Mouse (Mus musculus) forebrain, embryonic 15.5 days (tissue): ENCODE measurements around the gene Golga7b. TPM values are rescaled to one million over a fixed set of nuclear protein-coding genes. Genes with fewer than 3 reads are reported as not detected.

Experiments
- ATAC-seq: fragments of 200-750 bp; cut with Nextera tagmentation; replicated peaks from 2 replicates; pipeline ENCODE4 v1.8.0; 2017; ENCODE audit warnings: mild to moderate bottlenecking, moderate TSS enrichment, moderate library complexity
- H3K27ac ChIP-seq: fragments of 300-500 bp; sonication (generic); replicated peaks from 2 replicates; pipeline ENCODE4 v1.5.1; 2015; ENCODE audit warnings: mild to moderate bottlenecking, inconsistent platforms
- H3K27me3 ChIP-seq: fragments of 300-500 bp; sonication (generic); 2 replicates; pipeline ENCODE4 v1.6.1; 2015; ENCODE audit warnings: inconsistent platforms
- H3K36me3 ChIP-seq: fragments of 300-500 bp; sonication (generic); 2 replicates; pipeline ENCODE4 v1.6.1; 2015; ENCODE audit warnings: mild to moderate bottlenecking, inconsistent platforms
- H3K4me1 ChIP-seq: fragments of 300-500 bp; sonication (generic); 2 replicates; pipeline ENCODE4 v1.6.1; 2015; ENCODE audit warnings: inconsistent platforms
- H3K4me2 ChIP-seq: fragments of 300-500 bp; sonication (generic); replicated peaks from 2 replicates; pipeline ENCODE4 v1.6.1; 2015; ENCODE audit warnings: mild to moderate bottlenecking, inconsistent platforms
- H3K4me3 ChIP-seq: fragments of 300-500 bp; sonication (generic); 2 replicates; pipeline ENCODE4 v1.5.1; 2015; ENCODE audit warnings: mild to moderate bottlenecking, inconsistent platforms
- H3K9ac ChIP-seq: fragments of 300-500 bp; sonication (generic); replicated peaks from 2 replicates; pipeline ENCODE4 v1.6.1; 2015; ENCODE audit warnings: mild to moderate bottlenecking, inconsistent platforms
- H3K9me3 ChIP-seq: fragments of 300-500 bp; sonication (generic); 2 replicates; pipeline ENCODE4 v1.6.1; 2016; ENCODE audit warnings: inconsistent platforms
- WGBS: fragments of 180-500 bp; shearing (Covaris S2); methylation state at CpG from one replicate; pipeline ENCODE4 v1.1.7; 2015; ENCODE audit warnings: mixed read lengths; 5-methylcytosine and 5-hydroxymethylcytosine counted together
- microRNA-seq: library from miRNA; unstranded; fragments of <30 nt; microRNA quantifications from one replicate; pipeline ENCODE4, GENCODE M21; 2016
- polyA plus RNA-seq: library from polyadenylated mRNA; unstranded; fragments of >200 nt; fragmentation: Nextera tagmentation; extraction: Ambion mirVana; gene quantifications from 2 replicates; pipeline ENCODE4 v1.2.1, GENCODE M21; 2015

Golga7b gene
- polyA plus RNA-seq, 1 experiment from 2014 or later, result 31.5 TPM

- Histone ChIP-seq H3K4me1 (peaks cover 22% of the 10 kb centered on the region), H3K9ac (no peak overlapping the region), H3K27me3 (0 out of 2 replicates have a peak, but pooled peaks cover 2% of the 10 kb centered on the region), H3K9me3 (no peaks in the 10 kb centered on the region), H3K4me2 (no peak overlapping the region), H3K36me3 (no peaks in the 10 kb centered on the region), H3K4me3 (no peak overlapping the region), H3K27ac (no peak overlapping the region)
- 12% methylated on average over 8 of the region's 8 CpGs for WGBS
- ATAC-seq, result no peak
Measured at GRCm38 (mm10) chr19:42307019-42307418, 59.6 kb downstream of the Golga7b start.

DNA sequence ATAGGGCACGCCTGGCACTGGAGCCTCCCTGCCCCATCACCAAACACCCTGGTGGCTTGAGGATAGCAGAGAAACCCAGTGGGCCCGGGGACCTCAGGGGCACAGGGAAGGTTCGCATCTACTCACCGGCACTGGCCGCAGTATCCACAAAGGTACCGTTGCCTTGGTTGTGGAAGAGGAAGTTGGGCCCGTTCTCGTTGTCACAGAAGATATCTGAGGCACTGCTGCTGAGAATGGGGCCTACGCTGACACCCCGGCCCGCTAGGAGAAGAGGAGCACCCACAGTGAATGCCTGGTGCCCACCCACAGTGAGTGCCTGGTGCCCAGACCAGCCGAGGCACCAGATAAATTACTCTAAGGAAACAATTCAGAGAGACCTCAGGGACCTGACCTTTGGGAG is 61.6 kb downstream of the Golga7b start:
- no peak for ATAC-seq
- WGBS, result 90% methylated on average over 12 of the region's 12 CpGs
- Histone ChIP-seq H3K4me1 (peaks cover 32% of the 10 kb centered on the region), H3K9ac (no peak overlapping the region), H3K36me3 (no peaks in the 10 kb centered on the region), H3K27me3 (0 out of 2 replicates have a peak, but pooled peaks cover 2% of the 10 kb centered on the region), H3K9me3 (no peaks in the 10 kb centered on the region), H3K4me3 (no peak overlapping the region), H3K4me2 (no peak overlapping the region), H3K27ac (no peak overlapping the region)

- WGBS, result 47% methylated on average over 2 of the region's 2 CpGs
- Histone ChIP-seq H3K27me3 (0 out of 2 replicates have a peak, but pooled peaks cover 2% of the 10 kb centered on the region), H3K4me1 (peaks cover 51% of the 10 kb centered on the region), H3K27ac (peak overlapping the region; percentile 68), H3K36me3 (no peaks in the 10 kb centered on the region), H3K4me2 (no peak overlapping the region), H3K9ac (no peak overlapping the region), H3K4me3 (no peak overlapping the region), H3K9me3 (no peaks in the 10 kb centered on the region)
- ATAC-seq, result no peak
Measured at GRCm38 (mm10) chr19:42311332-42311731, 64.0 kb downstream of the Golga7b start.

- Histone ChIP-seq H3K9me3 (no peaks in the 10 kb centered on the region), H3K4me3 (no peak overlapping the region), H3K27me3 (0 out of 2 replicates have a peak, but pooled peaks cover 2% of the 10 kb centered on the region), H3K27ac (peak overlapping the region; percentile 68), H3K4me1 (peaks cover 51% of the 10 kb centered on the region), H3K4me2 (no peak overlapping the region), H3K36me3 (no peaks in the 10 kb centered on the region), H3K9ac (no peak overlapping the region)
- WGBS, result 36% methylated on average over 3 of the region's 3 CpGs
- ATAC-seq, result peak; percentile 10; the same call in 1 of the 2 replicates
Measured at GRCm38 (mm10) chr19:42312191-42312590, 64.8 kb downstream of the Golga7b start.

GRCm38 (mm10) chr19:42315070-42315679 is 67.8 kb downstream of the Golga7b start:
- Histone ChIP-seq H3K4me3 (no peak overlapping the region), H3K27me3 (no peaks in the 10 kb centered on the region), H3K4me1 (peaks cover 72% of the 10 kb centered on the region), H3K9ac (no peak overlapping the region), H3K9me3 (no peaks in the 10 kb centered on the region), H3K4me2 (no peak overlapping the region), H3K36me3 (no peaks in the 10 kb centered on the region), H3K27ac (no peak overlapping the region)
- no peak for ATAC-seq
- 65% methylated on average over 6 of the region's 6 CpGs for WGBS

GRCm38 (mm10) chr19:42315914-42316313 is 68.5 kb downstream of the Golga7b start:
- H3K4me3 ChIP-seq, result no peak overlapping the region
- no peak overlapping the region for H3K9ac ChIP-seq
- peak overlapping the region; percentile 86; the same call in 1 of the 2 replicates for H3K27ac ChIP-seq
- no peaks in the 10 kb centered on the region for H3K36me3 ChIP-seq
- H3K4me1 ChIP-seq, result peaks cover 72% of the 10 kb centered on the region
- 0% methylated on average over 1 of the region's 1 CpGs for whole genome bisulfite sequencing
- H3K4me2 ChIP-seq, result no peak overlapping the region
- peak; percentile 74 for ATAC-seq
- H3K27me3 ChIP-seq, result no peaks in the 10 kb centered on the region
- H3K9me3 ChIP-seq, result no peaks in the 10 kb centered on the region

- H3K4me3 ChIP-seq, result no peak overlapping the region
- H3K9ac ChIP-seq, result no peak overlapping the region
- H3K27me3 ChIP-seq, result no peaks in the 10 kb centered on the region
- peaks cover 68% of the 10 kb centered on the region for H3K4me1 ChIP-seq
- no peaks in the 10 kb centered on the region for H3K9me3 ChIP-seq
- 70% methylated on average over 2 of the region's 2 CpGs for WGBS
- H3K4me2 ChIP-seq, result no peak overlapping the region
- peak overlapping the region; percentile 86 for H3K27ac ChIP-seq
- ATAC-seq, result 0 out of 2 replicates have a peak, but pooled peaks have one; percentile 12
- no peaks in the 10 kb centered on the region for H3K36me3 ChIP-seq
Measured at GRCm38 (mm10) chr19:42316525-42316924, 69.2 kb downstream of the Golga7b start.

- Histone ChIP-seq H3K4me2 (0 out of 2 replicates have a peak overlapping the region, but pooled peaks have one; percentile 15), H3K4me1 (peaks cover 63% of the 10 kb centered on the region), H3K27ac (peak overlapping the region; percentile 86), H3K9ac (no peak overlapping the region), H3K36me3 (no peaks in the 10 kb centered on the region), H3K9me3 (no peaks in the 10 kb centered on the region), H3K27me3 (no peaks in the 10 kb centered on the region), H3K4me3 (no peak overlapping the region)
- peak; percentile 35 for ATAC-seq
- 17% methylated on average over 8 of the region's 8 CpGs for WGBS
Measured at GRCm38 (mm10) chr19:42316998-42317397, 69.6 kb downstream of the Golga7b start.

GRCm38 (mm10) chr19:42317648-42318425 is 70.5 kb downstream of the Golga7b start:
- ATAC-seq, result peak; percentile 44
- Histone ChIP-seq H3K9ac (no peak overlapping the region), H3K4me2 (peak overlapping the region; percentile 15)

More at GRCm38 (mm10) chr19:42317648-42318425, 70.5 kb downstream of the Golga7b start:
- H3K36me3 ChIP-seq, result no peaks in the 10 kb centered on the region
- H3K4me1 ChIP-seq, result peaks cover 56% of the 10 kb centered on the region
- H3K9me3 ChIP-seq, result no peaks in the 10 kb centered on the region
- no peak overlapping the region for H3K4me3 ChIP-seq
- 27% methylated on average over 18 of the region's 18 CpGs for WGBS
- H3K27ac ChIP-seq, result peak overlapping the region; percentile 86
- no peaks in the 10 kb centered on the region for H3K27me3 ChIP-seq

Small RNAs within 50 kb of the gene (microRNA-seq; reads per million reads assigned to microRNA genes)
- gene Gm26339, result not detected
- gene Mir3085, result 1.8 reads per million

Other genes with a start within 250 kb of the Golga7b start
- 0.36 and 0.51 TPM in 2 replicates for gene Ankrd2, start 211.6 kb upstream of the Golga7b start, polyA plus RNA-seq
- 0.96 and 1.2 TPM in 2 replicates for gene Hoga1, start 202.0 kb upstream of the Golga7b start, polyA plus RNA-seq
- not detected in 2 replicates for gene 4933411K16Rik, start 195.3 kb upstream of the Golga7b start, polyA plus RNA-seq
- 163 and 169 TPM in 2 replicates for gene Morn4, start 161.2 kb upstream of the Golga7b start, polyA plus RNA-seq
- gene Pi4k2a, start 157.1 kb upstream of the Golga7b start, polyA plus RNA-seq, result 29.4 and 33.6 TPM in 2 replicates
- 7.2 and 8.1 TPM in 2 replicates for gene Avpi1, start 118.5 kb upstream of the Golga7b start, polyA plus RNA-seq
- 1.7 and 2.6 TPM in 2 replicates for gene Marveld1, start 100.2 kb upstream of the Golga7b start, polyA plus RNA-seq
- gene Zfyve27, start 83.6 kb upstream of the Golga7b start, polyA plus RNA-seq, result 64.1 and 64.8 TPM in 2 replicates
- 0.54 and 0.78 TPM in 2 replicates for gene Sfrp5, start 45.3 kb upstream of the Golga7b start, polyA plus RNA-seq
- gene Crtac1, start 184.2 kb downstream of the Golga7b start, polyA plus RNA-seq, result 20.4 TPM in 2 replicates